Mouse (Mus musculus): Measurements from ENCODE around the gene Sik1. TPM values are rescaled to one million over a fixed set of nuclear protein-coding genes. Genes with fewer than 3 reads are reported as not detected.

Sik1 gene
- polyA plus RNA-seq, 1 experiment from 2014 or later, result 16.7 TPM

DNA sequence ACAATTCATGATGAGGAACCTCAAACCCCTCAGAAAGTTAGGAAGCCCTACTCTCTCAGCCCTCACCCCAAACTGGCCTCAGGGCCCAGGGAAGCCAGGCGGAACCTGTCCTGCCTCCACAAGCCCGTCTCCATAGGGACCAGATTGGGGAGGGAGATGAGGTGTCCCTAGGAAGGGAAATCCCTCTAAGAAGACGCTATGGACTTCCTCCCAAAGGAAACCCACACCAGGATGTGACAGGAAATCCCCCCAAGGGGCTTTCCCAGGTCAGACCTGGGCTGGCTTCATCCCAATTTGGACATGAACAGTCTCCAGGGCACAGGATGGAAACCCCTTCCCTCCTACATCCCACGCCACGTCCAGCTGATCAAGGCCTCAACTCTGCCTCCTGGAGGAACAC, 27.5 kb downstream of the Sik1 start:
- no peak overlapping the region for H3K9ac ChIP-seq (ENCODE audit: low read length)
- no peak for DNase-seq (ENCODE audit: low spot score)
- no peaks in the 10 kb centered on the region for H3K9me3 ChIP-seq (ENCODE audit: control insufficient read depth, low read length)
- H3K4me1 ChIP-seq (replicated peaks; ENCODE audit: control insufficient read depth, insufficient read depth, low read length), result no peaks in the 10 kb centered on the region
- 70% methylated on average over 5 of the region's 5 CpGs for WGBS
- no peak for ATAC-seq (replicated peaks; ENCODE audit: low FRiP score)
- no peak overlapping the region for H3K27ac ChIP-seq (ENCODE audit: low read depth, low read length)
- no peak overlapping the region for H3K4me2 ChIP-seq (ENCODE audit: low read depth, low read length, severe bottlenecking)
- H3K27me3 ChIP-seq (ENCODE audit: control insufficient read depth, insufficient read depth, low read length), result no peaks in the 10 kb centered on the region
- H3K36me3 ChIP-seq (ENCODE audit: control insufficient read depth, insufficient read depth, low read length), result no peaks in the 10 kb centered on the region
- no peak overlapping the region for H3K4me3 ChIP-seq (ENCODE audit: low read depth, low read length)

DNA sequence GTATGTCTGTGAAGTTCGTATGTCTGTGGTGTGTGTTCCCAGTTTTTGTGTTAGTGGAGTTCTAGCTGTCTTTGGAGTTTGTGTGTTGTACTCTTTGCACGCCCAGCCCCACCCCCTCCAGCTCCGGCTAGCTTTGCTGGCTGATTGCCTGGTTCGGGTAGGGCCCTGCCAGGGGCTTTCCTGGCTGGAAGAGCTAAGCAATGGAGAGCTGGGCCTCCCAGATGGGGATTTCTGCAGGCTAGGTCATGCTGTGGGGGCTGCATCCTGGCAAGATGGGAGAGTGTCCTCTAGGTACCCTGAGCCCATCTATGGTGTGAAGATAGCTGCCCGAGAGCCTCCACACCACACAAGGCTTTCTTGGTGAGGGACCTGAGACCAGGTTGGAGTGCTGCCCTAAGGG, 28.4 kb downstream of the Sik1 start:
- no peak overlapping the region for H3K9ac ChIP-seq (ENCODE audit: low read length)
- no peak for DNase-seq (ENCODE audit: low spot score)
- 71% methylated on average over 5 of the region's 5 CpGs for WGBS

DNA sequence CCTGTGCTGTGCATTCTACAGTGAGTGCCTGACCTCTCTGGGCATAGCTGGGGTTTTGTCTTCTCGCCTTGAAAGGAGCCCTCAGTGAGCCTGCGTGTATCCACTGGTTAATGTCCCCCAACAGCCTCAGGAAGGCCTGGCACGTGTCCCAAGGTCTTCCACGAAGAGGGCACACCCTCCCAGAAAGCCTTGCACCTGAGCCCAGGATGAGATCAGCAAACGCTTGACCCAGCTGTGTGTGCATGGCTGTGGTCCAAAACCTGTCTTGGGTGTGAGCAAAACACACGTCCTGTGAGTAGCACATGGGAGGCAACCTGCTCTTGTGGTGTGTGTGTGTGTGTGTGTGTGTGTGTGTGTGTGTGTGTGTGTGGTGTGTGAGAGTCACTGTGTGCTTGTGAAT, 28.9 kb downstream of the Sik1 start:
- Histone ChIP-seq H3K4me2 (ENCODE audit: low read depth, low read length, severe bottlenecking) (no peak overlapping the region), H3K36me3 (ENCODE audit: control insufficient read depth, insufficient read depth, low read length) (no peaks in the 10 kb centered on the region), H3K27me3 (ENCODE audit: control insufficient read depth, insufficient read depth, low read length) (no peaks in the 10 kb centered on the region), H3K9ac (ENCODE audit: low read length) (no peak overlapping the region), H3K9me3 (ENCODE audit: control insufficient read depth, low read length) (no peaks in the 10 kb centered on the region), H3K4me1 (replicated peaks; ENCODE audit: control insufficient read depth, insufficient read depth, low read length) (no peaks in the 10 kb centered on the region), H3K4me3 (ENCODE audit: low read depth, low read length) (no peak overlapping the region), H3K27ac (ENCODE audit: low read depth, low read length) (no peak overlapping the region)
- ATAC-seq (replicated peaks; ENCODE audit: low FRiP score) (no peak), DNase-seq (ENCODE audit: low spot score) (no peak)
- 86% methylated on average over 6 of the region's 6 CpGs for WGBS

More for the DNA sequence above, 28.4 kb downstream of the Sik1 start:
- H3K27ac ChIP-seq (ENCODE audit: low read depth, low read length), result no peak overlapping the region
- ATAC-seq (replicated peaks; ENCODE audit: low FRiP score), result no peak
- no peak overlapping the region for H3K4me3 ChIP-seq (ENCODE audit: low read depth, low read length)
- no peaks in the 10 kb centered on the region for H3K9me3 ChIP-seq (ENCODE audit: control insufficient read depth, low read length)
- H3K4me1 ChIP-seq (replicated peaks; ENCODE audit: control insufficient read depth, insufficient read depth, low read length), result no peaks in the 10 kb centered on the region
- H3K27me3 ChIP-seq (ENCODE audit: control insufficient read depth, insufficient read depth, low read length), result no peaks in the 10 kb centered on the region
- H3K36me3 ChIP-seq (ENCODE audit: control insufficient read depth, insufficient read depth, low read length), result no peaks in the 10 kb centered on the region
- H3K4me2 ChIP-seq (ENCODE audit: low read depth, low read length, severe bottlenecking), result no peak overlapping the region

DNA sequence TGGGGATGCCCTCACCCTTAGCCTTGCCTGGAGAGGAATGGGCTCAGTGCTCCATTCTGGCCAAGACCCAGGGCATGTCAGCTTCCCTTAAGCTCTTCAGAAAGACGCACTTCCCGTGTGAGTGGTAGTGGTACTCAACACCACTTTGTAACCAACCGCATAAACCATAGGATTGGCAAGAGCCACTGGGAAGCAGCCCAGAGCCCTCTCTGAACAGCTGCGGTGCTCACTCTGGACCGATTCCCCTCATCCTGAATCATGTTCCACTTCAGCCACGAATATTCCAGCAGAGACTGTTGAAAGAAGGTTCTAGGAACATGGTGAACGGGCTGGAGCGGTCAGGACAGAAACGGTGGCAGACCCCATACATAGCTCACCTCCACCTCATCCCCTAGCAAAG, 29.9 kb downstream of the Sik1 start:
- WGBS, result 88% methylated on average over 9 of the region's 9 CpGs

DNA sequence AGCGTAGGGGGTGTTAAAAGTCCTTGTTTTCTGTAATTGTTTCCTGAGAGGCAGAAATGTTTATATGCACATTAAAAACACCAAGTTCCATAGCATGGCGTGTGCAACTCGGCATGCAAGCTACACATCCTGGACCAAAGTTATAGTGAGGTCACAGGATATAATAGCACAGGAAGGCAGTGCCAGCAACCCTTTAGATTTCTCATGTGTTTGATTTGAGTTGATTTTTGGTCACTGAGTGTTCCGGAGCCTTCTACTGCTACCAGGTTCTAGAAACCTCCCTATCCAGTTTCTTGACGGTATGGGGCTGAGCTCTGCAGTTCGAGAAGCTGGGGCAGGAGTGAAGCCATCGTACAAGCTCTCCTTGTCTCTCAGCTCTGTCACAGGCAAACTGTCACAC, 30.8 kb downstream of the Sik1 start:
- no peak overlapping the region for H3K27ac ChIP-seq (ENCODE audit: low read depth, low read length)
- no peak overlapping the region for H3K4me2 ChIP-seq (ENCODE audit: low read depth, low read length, severe bottlenecking)
- no peaks in the 10 kb centered on the region for H3K9me3 ChIP-seq (ENCODE audit: control insufficient read depth, low read length)
- no peak overlapping the region for H3K9ac ChIP-seq (ENCODE audit: low read length)
- DNase-seq (ENCODE audit: low spot score), result no peak
- no peaks in the 10 kb centered on the region for H3K36me3 ChIP-seq (ENCODE audit: control insufficient read depth, insufficient read depth, low read length)
- no peak for ATAC-seq (replicated peaks; ENCODE audit: low FRiP score)
- 94% methylated on average over 7 of the region's 7 CpGs for WGBS
- no peaks in the 10 kb centered on the region for H3K27me3 ChIP-seq (ENCODE audit: control insufficient read depth, insufficient read depth, low read length)
- H3K4me3 ChIP-seq (ENCODE audit: low read depth, low read length), result no peak overlapping the region
- peaks cover 7% of the 10 kb centered on the region for H3K4me1 ChIP-seq (replicated peaks; ENCODE audit: control insufficient read depth, insufficient read depth, low read length)

More for the DNA sequence above, 29.9 kb downstream of the Sik1 start:
- Histone ChIP-seq H3K4me1 (replicated peaks; ENCODE audit: control insufficient read depth, insufficient read depth, low read length) (0 out of 2 replicates have a peak, but pooled peaks cover 2% of the 10 kb centered on the region), H3K4me3 (ENCODE audit: low read depth, low read length) (no peak overlapping the region), H3K9me3 (ENCODE audit: control insufficient read depth, low read length) (no peaks in the 10 kb centered on the region), H3K27me3 (ENCODE audit: control insufficient read depth, insufficient read depth, low read length) (no peaks in the 10 kb centered on the region), H3K27ac (ENCODE audit: low read depth, low read length) (no peak overlapping the region), H3K36me3 (ENCODE audit: control insufficient read depth, insufficient read depth, low read length) (no peaks in the 10 kb centered on the region), H3K9ac (ENCODE audit: low read length) (no peak overlapping the region), H3K4me2 (ENCODE audit: low read depth, low read length, severe bottlenecking) (no peak overlapping the region)
- no peak for ATAC-seq (replicated peaks; ENCODE audit: low FRiP score)
- no peak for DNase-seq (ENCODE audit: low spot score)

DNA sequence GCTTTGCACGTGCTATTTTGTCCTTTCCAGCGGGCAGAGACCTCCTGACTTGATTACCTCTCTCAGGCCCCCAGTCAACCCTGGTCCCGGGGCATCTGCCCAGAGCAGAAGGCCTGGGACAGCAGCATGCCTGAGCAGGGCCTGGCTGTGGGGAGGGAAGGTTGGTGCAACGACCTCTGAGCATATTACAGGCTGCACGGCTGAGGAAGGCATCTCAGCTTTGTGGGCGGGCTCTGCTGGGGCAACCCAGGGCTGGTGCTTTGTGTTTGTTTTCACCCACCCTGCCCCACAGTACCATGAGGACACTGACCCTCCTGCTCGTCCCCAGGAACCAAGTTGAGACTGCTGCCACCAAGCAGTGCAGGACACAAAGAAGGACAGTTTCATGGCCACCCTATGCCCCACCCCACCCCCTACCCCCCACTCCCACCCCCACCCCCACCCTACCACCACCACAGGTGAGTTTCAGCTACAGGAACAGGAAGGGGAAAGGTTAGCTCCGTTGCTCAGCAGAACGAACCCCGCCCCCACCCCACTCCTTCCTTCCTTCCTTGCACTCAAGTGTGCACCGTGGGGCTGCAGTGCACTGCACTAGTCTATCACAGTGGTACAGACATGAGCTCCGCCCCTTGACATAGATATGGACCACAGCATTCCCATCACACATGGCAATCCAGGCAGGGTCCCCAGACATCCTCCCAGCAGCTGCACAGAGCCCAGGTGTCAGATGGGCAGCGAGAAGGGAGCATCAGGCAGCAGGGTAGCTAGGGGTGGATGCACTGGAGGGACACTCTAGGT, 34.3 kb downstream of the Sik1 start:
- no peak overlapping the region for H3K27ac ChIP-seq (ENCODE audit: low read depth, low read length)
- no peaks in the 10 kb centered on the region for H3K9me3 ChIP-seq (ENCODE audit: control insufficient read depth, low read length)
- no peak overlapping the region for H3K4me2 ChIP-seq (ENCODE audit: low read depth, low read length, severe bottlenecking)
- H3K27me3 ChIP-seq (ENCODE audit: control insufficient read depth, insufficient read depth, low read length), result no peaks in the 10 kb centered on the region
- H3K9ac ChIP-seq (ENCODE audit: low read length), result no peak overlapping the region; the same call in 1 of the 2 replicates
- peaks cover 13% of the 10 kb centered on the region for H3K4me1 ChIP-seq (replicated peaks; ENCODE audit: control insufficient read depth, insufficient read depth, low read length)
- no peak for DNase-seq (ENCODE audit: low spot score)
- no peak for ATAC-seq (replicated peaks; ENCODE audit: low FRiP score)
- H3K4me3 ChIP-seq (ENCODE audit: low read depth, low read length), result no peak overlapping the region
- WGBS, result 50% methylated on average over 11 of the region's 13 CpGs
- no peaks in the 10 kb centered on the region for H3K36me3 ChIP-seq (ENCODE audit: control insufficient read depth, insufficient read depth, low read length)

DNA sequence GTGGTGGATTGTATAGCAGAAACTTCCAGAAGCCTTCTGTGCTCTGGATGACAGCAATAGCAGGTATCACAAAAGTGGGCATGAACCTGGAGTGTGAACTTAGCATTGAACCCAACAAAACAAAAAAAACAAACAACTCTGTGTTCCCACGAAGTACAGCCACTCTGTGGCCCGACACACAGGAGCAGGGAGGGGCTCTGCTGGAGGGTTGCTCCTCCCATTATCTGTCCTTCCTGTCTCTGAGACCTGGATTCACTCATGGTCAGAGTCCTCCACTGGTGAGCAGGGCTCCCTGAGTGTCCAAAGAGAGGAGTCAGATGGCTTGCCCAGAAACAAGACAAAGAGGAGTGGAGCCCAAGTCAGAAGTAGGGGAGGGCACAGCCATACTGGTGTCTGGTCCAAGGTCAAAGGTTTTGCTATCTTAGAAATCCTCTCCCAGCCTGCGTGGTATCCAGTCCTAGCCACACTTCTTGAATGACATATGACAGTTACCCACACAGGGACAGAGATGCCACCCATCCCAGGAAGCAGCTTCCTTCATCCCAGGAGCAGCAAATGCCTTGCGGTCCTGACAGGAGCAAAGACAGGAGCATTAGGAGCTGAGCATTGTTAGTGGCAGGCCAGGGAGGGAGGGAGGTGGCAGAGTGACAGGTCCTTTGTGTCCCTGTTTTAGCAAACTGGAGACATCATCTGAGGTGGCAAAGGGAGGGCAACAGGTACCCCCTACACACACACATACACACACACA, 35.3 kb downstream of the Sik1 start:
- no peak overlapping the region for H3K4me3 ChIP-seq (ENCODE audit: low read depth, low read length)
- no peaks in the 10 kb centered on the region for H3K27me3 ChIP-seq (ENCODE audit: control insufficient read depth, insufficient read depth, low read length)
- no peak overlapping the region for H3K27ac ChIP-seq (ENCODE audit: low read depth, low read length)
- H3K4me1 ChIP-seq (replicated peaks; ENCODE audit: control insufficient read depth, insufficient read depth, low read length), result peaks cover 13% of the 10 kb centered on the region
- no peak for ATAC-seq (replicated peaks; ENCODE audit: low FRiP score)
- H3K9ac ChIP-seq (ENCODE audit: low read length), result no peak overlapping the region
- no peak for DNase-seq (ENCODE audit: low spot score)
- H3K4me2 ChIP-seq (ENCODE audit: low read depth, low read length, severe bottlenecking), result no peak overlapping the region
- no peaks in the 10 kb centered on the region for H3K36me3 ChIP-seq (ENCODE audit: control insufficient read depth, insufficient read depth, low read length)
- 55% methylated on average over 4 of the region's 4 CpGs for WGBS
- H3K9me3 ChIP-seq (ENCODE audit: control insufficient read depth, low read length), result no peaks in the 10 kb centered on the region

DNA sequence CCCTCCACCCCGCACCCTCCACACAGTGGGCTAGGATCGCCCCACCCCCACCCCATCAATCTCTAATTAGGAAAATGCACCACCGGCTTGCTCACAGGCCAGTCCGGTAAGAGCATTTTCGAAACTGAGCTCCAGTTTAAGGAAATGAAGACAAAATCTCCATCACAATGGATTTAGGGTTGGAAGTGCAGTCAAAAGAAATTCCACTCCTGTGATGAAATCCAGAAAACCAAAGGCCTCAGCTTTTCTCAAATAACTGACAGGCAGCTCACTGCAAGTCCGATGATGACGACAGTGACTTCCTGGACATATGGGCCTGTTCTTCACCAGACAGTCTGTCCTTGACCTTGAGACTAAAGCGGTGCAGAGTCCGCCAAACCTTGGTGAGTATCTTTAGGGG, 36.2 kb downstream of the Sik1 start:
- Histone ChIP-seq H3K27ac (ENCODE audit: low read depth, low read length) (no peak overlapping the region), H3K9ac (ENCODE audit: low read length) (no peak overlapping the region), H3K4me3 (ENCODE audit: low read depth, low read length) (no peak overlapping the region), H3K36me3 (ENCODE audit: control insufficient read depth, insufficient read depth, low read length) (no peaks in the 10 kb centered on the region), H3K4me1 (replicated peaks; ENCODE audit: control insufficient read depth, insufficient read depth, low read length) (peaks cover 13% of the 10 kb centered on the region), H3K9me3 (ENCODE audit: control insufficient read depth, low read length) (no peaks in the 10 kb centered on the region), H3K27me3 (ENCODE audit: control insufficient read depth, insufficient read depth, low read length) (no peaks in the 10 kb centered on the region), H3K4me2 (ENCODE audit: low read depth, low read length, severe bottlenecking) (no peak overlapping the region)
- DNase-seq (ENCODE audit: low spot score) (no peak), ATAC-seq (replicated peaks; ENCODE audit: low FRiP score) (no peak)
- WGBS, result 52% methylated on average over 9 of the region's 9 CpGs

All from forebrain, embryonic 11.5 days (tissue).